Mouse (Mus musculus) ES-E14 (cell line): Measurements from ENCODE around the gene Wdr12.

Experiments used
- CHD2 ChIP-seq: IDR thresholded peaks from 2 replicates; pipeline ENCODE4 v1.6.1; 2014; ENCODE audit warnings: mild to moderate bottlenecking, low read depth, low read length, inconsistent platforms
- ZC3H11A ChIP-seq: IDR thresholded peaks from 2 replicates; pipeline ENCODE4 v1.6.1; 2012; ENCODE audit warnings: low read depth, mild to moderate bottlenecking, inconsistent platforms, low read length, borderline replicate concordance

GRCm38 (mm10) chr1:60098024-60098781 is at the start of gene Wdr12, which contains the start of gene Carf:
- TF ChIP-seq ZC3H11A (no peak), CHD2 (no peak)
